Mouse (Mus musculus) lung, embryonic 16.5 days (tissue): ENCODE measurements around the gene Ctsf. TPM values are rescaled to one million over a fixed set of nuclear protein-coding genes. Genes with fewer than 3 reads are reported as not detected.
A peak's percentile ranks its signal among the peaks of the same experiment; 100 is the strongest.
"Not testable (repeated sequence)": the region's sequence is repeated elsewhere in the genome, so short reads cannot be mapped to it uniquely, and the experiment has no call there.

Experiments used
- ATAC-seq: fragments of 200-750 bp; cut with Nextera tagmentation; 2 replicates; pipeline ENCODE4 v1.8.0; 2017; ENCODE audit warnings: low read depth, mild to moderate bottlenecking, moderate library complexity
- H3K27ac ChIP-seq: fragments of 300-500 bp; sonication (generic); 2 replicates; pipeline ENCODE4 v1.5.1; 2014; ENCODE audit warnings: mild to moderate bottlenecking, control low read depth, low read length
- H3K27me3 ChIP-seq: fragments of 300-500 bp; sonication (generic); 2 replicates; pipeline ENCODE4 v1.6.1; 2014; ENCODE audit warnings: low read depth, low read length, mixed read lengths; ENCODE audit not compliant: control insufficient read depth, insufficient read depth
- H3K36me3 ChIP-seq: fragments of 300-500 bp; sonication (generic); 2 replicates; pipeline ENCODE4 v1.6.1; 2014; ENCODE audit warnings: low read length; ENCODE audit not compliant: control insufficient read depth, insufficient read depth
- H3K4me1 ChIP-seq: fragments of 300-500 bp; sonication (generic); replicated peaks from 2 replicates; pipeline ENCODE4 v1.6.1; 2014; ENCODE audit warnings: low read length, mixed read lengths; ENCODE audit not compliant: control insufficient read depth, insufficient read depth
- H3K4me2 ChIP-seq: fragments of 300-500 bp; sonication (generic); 2 replicates; pipeline ENCODE4 v1.6.1; 2014; ENCODE audit warnings: low read depth, low read length, control low read depth
- H3K4me3 ChIP-seq: fragments of 300-500 bp; sonication (generic); 2 replicates; pipeline ENCODE4 v1.5.1; 2014; ENCODE audit warnings: mild to moderate bottlenecking, low read length, control low read depth
- H3K9ac ChIP-seq: fragments of 300-500 bp; sonication (generic); 2 replicates; pipeline ENCODE4 v1.6.1; 2014; ENCODE audit warnings: low read length, control low read depth
- H3K9me3 ChIP-seq: fragments of 300-500 bp; sonication (generic); 2 replicates; pipeline ENCODE4 v1.6.1; 2016; ENCODE audit warnings: low read length; ENCODE audit not compliant: control insufficient read depth
- WGBS: fragments of 180-500 bp; shearing (Covaris S2); extraction: QIAGEN DNeasy Blood & Tissue Kit; methylation state at CpG from one replicate; pipeline ENCODE4 v1.1.7; 2014; 5-methylcytosine and 5-hydroxymethylcytosine counted together
- polyA plus RNA-seq: library from polyadenylated mRNA; unstranded; fragments of >200 nt; fragmentation: Nextera tagmentation; extraction: Ambion mirVana; gene quantifications from 2 replicates; pipeline ENCODE4 v1.2.1, GENCODE M21; 2015

Gene Ctsf
- polyA plus RNA-seq = 23.5 and 26.6 TPM in 2 replicates

DNA sequence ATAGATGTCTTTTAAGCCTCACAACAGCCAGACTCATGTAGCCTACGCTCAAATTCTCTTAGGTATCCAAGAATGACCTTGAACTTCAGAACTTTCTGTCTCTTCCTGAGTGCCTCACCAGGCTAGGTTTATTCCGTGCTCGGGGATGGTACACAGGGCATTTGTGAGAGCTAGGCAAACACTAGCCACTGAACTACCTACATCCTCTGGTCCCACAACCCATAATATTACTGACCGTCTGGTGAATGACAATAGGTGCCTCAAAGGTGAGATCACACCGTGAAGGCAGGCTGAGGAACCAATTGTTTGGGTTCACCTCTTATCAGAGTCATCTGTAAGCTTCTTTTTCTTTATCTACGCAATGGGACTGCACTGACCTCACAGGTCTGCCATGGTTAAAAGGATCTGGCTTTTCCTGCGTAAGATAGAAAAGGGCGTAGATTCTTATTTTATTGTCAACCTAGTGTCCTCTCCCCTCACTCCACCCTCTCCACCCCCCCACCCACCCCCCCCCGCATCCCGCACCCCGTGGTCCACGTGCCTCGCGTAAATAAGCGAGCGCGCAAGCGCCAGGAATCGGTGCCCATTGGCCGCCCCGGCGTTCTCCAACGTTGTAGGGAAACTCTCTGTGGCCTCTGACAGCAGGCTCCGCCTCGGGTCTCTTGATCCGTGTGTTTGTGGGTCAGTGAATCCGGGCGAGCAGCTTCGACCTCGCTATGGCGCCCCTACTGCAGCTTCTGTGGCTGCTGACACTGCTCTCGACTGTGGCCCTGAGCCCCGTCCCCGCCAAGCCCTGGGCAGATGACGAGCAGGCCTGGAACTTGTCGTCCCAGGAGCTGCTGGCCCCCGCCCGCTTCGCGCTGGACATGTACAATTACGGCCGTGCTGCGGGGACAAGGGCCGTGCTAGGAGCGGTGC is at the start of gene Ctsf:
Ctsf (plus strand) TSS at position 579 of the 918 bp plus-strand sequence.
- peaks cover 8% of the 10 kb centered on the region; the same call in 1 of the 2 replicates for H3K27me3 ChIP-seq
- peak within 1 kb of the TSS; percentile 74 for H3K9ac ChIP-seq
- H3K4me3 ChIP-seq = peak within 1 kb of the TSS; percentile 54
- no peaks in the 10 kb centered on the region for H3K36me3 ChIP-seq
- H3K27ac ChIP-seq = no peak within 1 kb of the TSS
- no peaks in the 10 kb centered on the region for H3K9me3 ChIP-seq
- peak; percentile 89 for ATAC-seq
- 3% methylated on average over 43 of the region's 45 CpGs for WGBS
- peaks cover 3% of the 10 kb centered on the region; the same call in 1 of the 2 replicates for H3K4me1 ChIP-seq
- peak within 1 kb of the TSS; percentile 94 for H3K4me2 ChIP-seq

DNA sequence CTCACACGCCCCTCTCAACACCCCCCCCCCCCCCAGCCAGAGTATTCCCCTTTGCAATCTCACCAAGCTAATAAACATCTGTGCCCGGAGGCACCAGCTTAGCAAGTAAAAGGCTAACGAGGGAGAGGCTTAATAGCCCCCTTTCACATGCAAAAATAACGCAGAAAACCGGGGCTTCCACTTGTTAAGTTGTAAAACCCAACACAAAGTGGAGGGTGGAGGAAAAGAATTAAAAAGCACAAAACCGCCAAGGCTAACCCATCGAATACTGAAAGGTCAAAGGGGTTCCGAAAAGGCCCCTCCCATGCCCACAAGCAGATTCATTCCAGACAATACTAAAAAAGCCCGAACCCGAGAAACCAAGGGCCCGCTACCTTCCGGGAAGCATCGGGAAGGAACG is 44.6 kb upstream of the Ctsf start:
- under 1% methylated on average over 14 of the region's 14 CpGs for WGBS
- Histone ChIP-seq H3K9ac (peak overlapping the region; percentile 83), H3K4me1 (peaks cover 16% of the 10 kb centered on the region), H3K27ac (peak overlapping the region; percentile 4; the same call in 1 of the 2 replicates), H3K36me3 (no peaks in the 10 kb centered on the region), H3K4me3 (peak overlapping the region; percentile 95), H3K27me3 (no peaks in the 10 kb centered on the region), H3K4me2 (peak overlapping the region; percentile 94), H3K9me3 (no peaks in the 10 kb centered on the region)
- ATAC-seq = no peak

DNA sequence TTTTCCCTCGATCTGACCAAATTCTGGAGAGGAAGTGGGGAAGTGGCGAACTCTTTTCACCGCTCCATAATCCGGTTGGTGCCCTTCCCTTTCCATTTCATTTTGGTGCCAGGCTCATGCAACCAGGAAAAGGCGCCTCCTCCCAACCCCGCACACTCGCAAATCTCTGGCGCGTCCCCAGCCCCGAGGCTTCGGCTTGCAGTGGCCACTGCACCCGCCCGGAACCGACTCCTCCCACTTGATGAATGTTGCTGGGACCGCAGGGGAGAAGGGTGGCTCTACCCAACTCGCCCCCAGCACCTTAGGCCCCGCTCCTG is 44.2 kb upstream of the Ctsf start:
- peak overlapping the region; percentile 83 for H3K9ac ChIP-seq
- H3K27ac ChIP-seq = peak overlapping the region; percentile 97
- 0% methylated on average over 17 of the region's 17 CpGs for WGBS
- ATAC-seq = no peak
- H3K4me2 ChIP-seq = peak overlapping the region; percentile 94
- peak overlapping the region; percentile 95 for H3K4me3 ChIP-seq
- H3K4me1 ChIP-seq = peaks cover 16% of the 10 kb centered on the region
- no peaks in the 10 kb centered on the region for H3K27me3 ChIP-seq
- H3K9me3 ChIP-seq = no peaks in the 10 kb centered on the region
- H3K36me3 ChIP-seq = no peaks in the 10 kb centered on the region

DNA sequence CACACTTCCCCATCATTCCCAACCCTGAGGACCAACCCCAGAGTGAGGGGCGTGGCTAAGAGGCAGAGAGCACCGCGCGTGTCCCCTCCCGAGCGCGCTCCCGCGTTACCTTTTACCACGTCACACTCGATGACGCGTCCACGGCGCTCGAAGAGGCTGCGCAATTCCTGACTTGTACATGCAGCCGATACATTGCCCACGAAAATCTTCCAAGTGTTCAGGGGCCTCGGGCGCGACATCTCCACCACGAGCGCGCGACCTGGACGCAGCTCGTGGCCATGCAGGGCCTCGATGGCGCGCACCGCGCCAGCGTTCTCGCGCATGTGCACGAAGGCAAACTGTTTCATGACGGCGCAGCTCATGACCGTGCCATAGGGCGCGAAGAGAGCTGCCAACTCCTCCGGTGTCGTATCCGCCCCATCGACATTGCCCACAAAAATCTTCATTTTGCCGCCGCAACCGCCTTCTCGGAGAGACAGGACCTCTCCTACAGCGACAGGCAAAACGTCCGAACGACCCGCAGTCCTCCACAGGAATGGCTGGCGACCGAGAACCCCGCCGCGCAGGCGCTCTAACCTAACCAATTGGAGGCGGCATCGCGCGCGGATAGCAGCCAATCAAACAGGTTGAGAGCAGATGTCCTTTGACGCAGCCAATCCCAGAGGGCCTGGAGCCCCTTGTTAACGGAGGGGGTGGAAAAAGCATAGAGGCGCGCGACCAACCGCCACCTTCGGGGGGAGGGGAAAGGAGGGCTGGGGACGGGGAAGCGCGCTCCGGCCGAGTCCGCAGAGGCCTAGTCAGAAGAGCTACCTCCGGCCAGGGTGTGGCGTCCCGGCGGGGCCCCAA is 43.6 kb upstream of the Ctsf start, which contains the start of the genes Gm21992 and Rbm14:
Gm21992 (minus strand) TSS at position 550 of the 846 bp plus-strand sequence.
Rbm14 (minus strand) TSS at position 572 of the 846 bp plus-strand sequence.
- under 1% methylated on average over 83 of the region's 83 CpGs for WGBS
- Histone ChIP-seq H3K27ac (peak within 1 kb of the TSS; percentile 97), H3K9ac (peak within 1 kb of the TSS; percentile 98), H3K4me3 (peak within 1 kb of the TSS; percentile 95), H3K4me1 (peaks cover 16% of the 10 kb centered on the region), H3K36me3 (no peaks in the 10 kb centered on the region), H3K27me3 (no peaks in the 10 kb centered on the region), H3K9me3 (no peaks in the 10 kb centered on the region), H3K4me2 (peak within 1 kb of the TSS; percentile 94)
- ATAC-seq = peak; percentile 99

DNA sequence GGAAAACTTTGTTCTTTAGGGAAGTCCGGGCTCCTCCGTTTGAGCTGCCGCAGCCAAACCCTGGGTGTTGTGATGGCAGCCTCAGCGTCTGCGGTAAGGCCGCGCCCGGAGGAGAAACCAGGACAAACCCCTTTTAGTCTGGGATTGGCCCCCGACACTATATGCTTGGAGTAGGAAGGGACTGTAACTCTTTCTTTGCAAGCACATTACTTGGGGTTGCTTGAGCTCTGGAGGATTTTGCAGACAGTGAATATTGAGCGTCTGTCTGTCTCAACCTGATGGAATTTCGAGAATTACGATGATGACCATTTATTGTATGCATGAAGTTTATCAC is 43.1 kb upstream of the Ctsf start:
- H3K36me3 ChIP-seq = no peaks in the 10 kb centered on the region
- H3K9me3 ChIP-seq = no peaks in the 10 kb centered on the region
- peak overlapping the region; percentile 70 for H3K4me2 ChIP-seq
- peak overlapping the region; percentile 98 for H3K9ac ChIP-seq
- WGBS = 2% methylated on average over 12 of the region's 12 CpGs
- H3K4me1 ChIP-seq = peaks cover 16% of the 10 kb centered on the region
- peak; percentile 43 for ATAC-seq
- H3K27ac ChIP-seq = peak overlapping the region; percentile 97
- H3K4me3 ChIP-seq = peak overlapping the region; percentile 95
- H3K27me3 ChIP-seq = no peaks in the 10 kb centered on the region

DNA sequence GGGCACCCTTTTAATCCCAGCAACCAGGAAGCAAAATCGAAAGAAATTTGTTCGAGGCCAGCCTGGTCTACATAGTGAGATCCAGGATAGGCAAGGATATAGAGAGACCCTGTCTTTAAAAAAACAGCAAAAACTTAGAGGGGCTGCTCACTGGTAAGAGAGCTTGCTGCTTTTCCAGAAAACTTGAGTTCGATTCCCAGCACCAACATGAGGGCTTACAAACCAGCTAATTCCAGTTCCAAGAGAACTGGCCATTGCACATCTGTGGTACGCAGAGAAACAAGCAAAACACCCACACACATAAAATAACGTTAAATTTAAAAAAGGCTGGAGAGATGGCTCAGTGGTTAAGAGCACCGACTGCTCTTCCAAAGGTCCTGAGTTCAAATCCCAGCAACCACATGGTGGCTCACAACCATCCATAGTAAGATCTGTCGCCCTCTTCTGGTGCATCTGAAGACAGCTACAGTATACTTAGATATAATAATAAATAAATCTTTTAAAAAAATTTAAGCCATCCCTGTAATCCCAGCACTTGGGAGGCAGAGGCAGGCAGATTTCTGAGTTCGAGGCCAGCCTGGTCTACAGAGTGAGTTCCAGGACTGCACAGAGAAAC is 42.5 kb upstream of the Ctsf start:
- H3K4me3 ChIP-seq = peak overlapping the region; percentile 95
- not testable (repeated sequence) for H3K9me3 ChIP-seq, H3K36me3 ChIP-seq, ATAC-seq, H3K27me3 ChIP-seq
- WGBS = 72% methylated on average over 8 of the region's 8 CpGs
- H3K27ac ChIP-seq = peak overlapping the region; percentile 97
- peak overlapping the region; percentile 70 for H3K4me2 ChIP-seq
- H3K4me1 ChIP-seq = peaks cover 16% of the 10 kb centered on the region
- peak overlapping the region; percentile 98 for H3K9ac ChIP-seq

DNA sequence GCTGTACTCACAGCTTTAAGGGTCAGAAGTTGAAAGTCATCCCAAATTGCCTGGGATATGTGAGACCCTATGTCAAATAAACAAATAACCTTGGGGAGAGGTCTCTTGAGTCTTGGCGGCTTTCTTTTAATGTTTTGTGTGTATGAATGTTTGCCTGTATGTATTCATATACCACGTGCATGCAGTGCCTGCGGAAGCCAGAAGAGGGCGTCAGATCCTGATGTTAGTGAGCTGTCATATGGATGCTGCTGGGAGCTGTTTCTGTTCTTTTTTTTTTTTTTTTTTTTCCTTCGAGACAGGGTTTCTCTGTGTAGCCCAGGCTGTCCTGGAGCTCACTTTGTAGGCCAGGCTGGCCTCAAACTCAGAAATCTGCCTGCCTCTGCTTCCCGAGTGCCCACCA is 41.9 kb upstream of the Ctsf start:
- no peak for ATAC-seq
- Histone ChIP-seq H3K9me3 (no peaks in the 10 kb centered on the region), H3K9ac (no peak overlapping the region), H3K4me3 (no peak overlapping the region), H3K27ac (no peak overlapping the region), H3K4me2 (no peak overlapping the region), H3K36me3 (no peaks in the 10 kb centered on the region), H3K4me1 (peaks cover 13% of the 10 kb centered on the region), H3K27me3 (no peaks in the 10 kb centered on the region)
- 87% methylated on average over 6 of the region's 6 CpGs for WGBS

DNA sequence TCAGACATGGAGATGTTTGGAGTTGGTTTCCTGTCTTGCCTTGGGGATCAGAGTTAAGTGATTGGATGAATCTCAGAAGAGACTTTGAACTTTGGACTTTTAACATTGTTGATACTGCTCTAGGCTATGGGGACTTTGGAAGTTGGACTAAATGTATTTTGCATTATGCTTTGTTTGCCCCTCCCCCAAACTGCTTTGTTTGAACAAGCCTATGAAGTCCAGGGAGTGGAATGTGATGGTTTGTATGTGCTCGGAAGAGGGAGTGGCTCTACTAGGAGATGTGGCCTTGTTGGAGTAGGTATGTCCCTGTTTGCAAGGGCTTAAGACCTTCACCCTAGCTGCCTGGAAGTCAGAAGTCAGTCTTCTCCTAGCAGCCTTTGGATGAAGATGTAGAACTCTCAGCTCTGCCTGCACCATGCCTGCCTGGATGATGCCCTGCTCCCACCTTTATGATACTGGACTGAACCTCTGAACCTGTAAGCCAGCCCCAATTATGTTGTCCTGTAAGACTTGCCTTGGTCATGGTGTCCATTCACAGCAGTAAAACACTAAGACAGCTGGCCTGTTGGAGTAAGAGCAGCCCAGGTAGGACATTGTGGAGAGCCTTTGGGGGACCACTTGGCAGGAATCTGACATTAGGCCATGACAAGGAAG is 37.6 kb upstream of the Ctsf start:
- H3K9me3 ChIP-seq = no peaks in the 10 kb centered on the region
- no peaks in the 10 kb centered on the region for H3K27me3 ChIP-seq
- H3K27ac ChIP-seq = no peak overlapping the region
- no peaks in the 10 kb centered on the region for H3K36me3 ChIP-seq
- H3K4me2 ChIP-seq = no peak overlapping the region
- ATAC-seq = peak; percentile 34; the same call in 1 of the 2 replicates
- WGBS = 14% methylated on average over 1 of the region's 1 CpGs
- H3K4me3 ChIP-seq = no peak overlapping the region
- H3K4me1 ChIP-seq = no peaks in the 10 kb centered on the region; the same call in 1 of the 2 replicates
- no peak overlapping the region for H3K9ac ChIP-seq
